Mouse (Mus musculus): Measurements from ENCODE around the gene Hlf. TPM values are rescaled to one million over a fixed set of nuclear protein-coding genes. Genes with fewer than 3 reads are reported as not detected.

Hlf gene
- polyA plus RNA-seq, 1 experiment from 2014 or later = 3.3 TPM

- H3K36me3 ChIP-seq (replicated peaks) = no peaks in the 10 kb centered on the region
- H3K27me3 ChIP-seq = peaks cover 26% of the 10 kb centered on the region; the same call in 1 of the 2 replicates
- peak overlapping the region; percentile 83 for H3K27ac ChIP-seq
- no peak overlapping the region for H3K4me3 ChIP-seq (replicated peaks)
- peak overlapping the region; percentile 46 for H3K4me2 ChIP-seq
- WGBS = 35% methylated on average over 7 of the region's 7 CpGs
- H3K9ac ChIP-seq = no peak overlapping the region
- no peak for ATAC-seq (ENCODE audit: low FRiP score)
- H3K9me3 ChIP-seq = no peaks in the 10 kb centered on the region
- H3K4me1 ChIP-seq = peaks cover 36% of the 10 kb centered on the region
These were observed 21.6 kb downstream of the Hlf start for GRCm38 (mm10) chr11:90369115-90369514.

- no peaks in the 10 kb centered on the region for H3K36me3 ChIP-seq (replicated peaks)
- H3K4me1 ChIP-seq = peaks cover 39% of the 10 kb centered on the region
- WGBS = 69% methylated on average over 14 of the region's 14 CpGs
- no peak overlapping the region for H3K4me3 ChIP-seq (replicated peaks)
- peaks cover 26% of the 10 kb centered on the region; the same call in 1 of the 2 replicates for H3K27me3 ChIP-seq
- H3K4me2 ChIP-seq = no peak overlapping the region
- no peak for ATAC-seq (ENCODE audit: low FRiP score)
- H3K9ac ChIP-seq = no peak overlapping the region
- H3K9me3 ChIP-seq = no peaks in the 10 kb centered on the region
- no peak overlapping the region for H3K27ac ChIP-seq
These were observed 22.5 kb downstream of the Hlf start for GRCm38 (mm10) chr11:90367894-90368860.

- peaks cover 19% of the 10 kb centered on the region for H3K4me1 ChIP-seq
- H3K9me3 ChIP-seq = no peaks in the 10 kb centered on the region
- 79% methylated on average over 7 of the region's 7 CpGs for WGBS
- ATAC-seq (ENCODE audit: low FRiP score) = no peak
- H3K4me3 ChIP-seq (replicated peaks) = no peak overlapping the region
- H3K27ac ChIP-seq = no peak overlapping the region
- no peak overlapping the region for H3K4me2 ChIP-seq
- H3K36me3 ChIP-seq (replicated peaks) = no peaks in the 10 kb centered on the region
- no peak overlapping the region for H3K9ac ChIP-seq
- 0 out of 2 replicates have a peak, but pooled peaks cover 18% of the 10 kb centered on the region for H3K27me3 ChIP-seq
These were observed 25.8 kb downstream of the Hlf start for GRCm38 (mm10) chr11:90364865-90365264.

GRCm38 (mm10) chr11:90363821-90364497 lies 26.7 kb downstream of the Hlf start:
- Histone ChIP-seq H3K9me3 (no peaks in the 10 kb centered on the region), H3K27ac (no peak overlapping the region), H3K9ac (no peak overlapping the region), H3K27me3 (0 out of 2 replicates have a peak, but pooled peaks cover 18% of the 10 kb centered on the region), H3K4me3 (replicated peaks) (no peak overlapping the region), H3K4me1 (peaks cover 10% of the 10 kb centered on the region), H3K4me2 (no peak overlapping the region), H3K36me3 (replicated peaks) (no peaks in the 10 kb centered on the region)
- WGBS = 88% methylated on average over 10 of the region's 10 CpGs
- ATAC-seq (ENCODE audit: low FRiP score) = no peak

DNA sequence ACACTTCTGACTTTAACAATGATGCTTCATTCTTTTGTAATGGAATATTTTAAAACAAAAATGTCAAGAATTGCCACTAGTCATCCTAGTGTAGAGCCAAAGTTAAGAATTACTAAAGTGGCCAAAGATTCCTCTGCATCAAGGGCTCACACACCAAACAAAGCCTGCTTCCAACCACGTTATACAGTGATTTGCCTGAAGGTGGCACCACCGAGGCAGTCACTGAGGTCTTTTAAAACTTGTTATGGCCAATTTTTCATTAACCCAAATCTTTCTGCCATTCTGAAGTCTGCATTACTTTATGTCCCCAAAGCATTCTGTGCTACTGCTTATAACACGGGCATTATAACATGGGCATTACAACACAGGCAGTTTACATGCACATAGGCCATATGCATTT lies 27.3 kb downstream of the Hlf start:
- H3K9me3 ChIP-seq = no peaks in the 10 kb centered on the region
- no peak overlapping the region for H3K9ac ChIP-seq
- peaks cover 4% of the 10 kb centered on the region for H3K4me1 ChIP-seq
- ATAC-seq (ENCODE audit: low FRiP score) = no peak
- H3K27ac ChIP-seq = no peak overlapping the region
- no peak overlapping the region for H3K4me3 ChIP-seq (replicated peaks)
- 42% methylated on average over 3 of the region's 3 CpGs for WGBS
- H3K36me3 ChIP-seq (replicated peaks) = no peaks in the 10 kb centered on the region
- H3K27me3 ChIP-seq = 0 out of 2 replicates have a peak, but pooled peaks cover 16% of the 10 kb centered on the region
- no peak overlapping the region for H3K4me2 ChIP-seq

DNA sequence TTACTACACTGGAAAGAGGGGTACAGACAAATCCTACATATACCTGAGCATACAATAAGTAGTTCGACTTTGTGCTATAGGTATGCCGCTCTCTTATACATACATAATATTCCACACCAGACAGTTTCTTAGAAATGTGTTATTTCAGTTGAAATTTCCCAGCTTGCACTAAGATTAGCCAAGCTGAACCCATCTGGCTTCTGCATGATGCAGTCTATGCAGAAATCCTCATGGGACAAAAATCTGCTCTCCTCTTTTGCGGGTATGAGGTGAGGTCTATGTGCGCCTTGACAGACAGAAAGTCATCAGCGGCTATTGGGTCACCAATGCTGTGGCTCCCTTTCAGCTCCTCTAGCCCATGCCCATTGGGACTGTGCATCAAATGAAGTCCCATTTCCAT lies 30.2 kb downstream of the Hlf start:
- 0 out of 2 replicates have a peak, but pooled peaks cover 8% of the 10 kb centered on the region for H3K27me3 ChIP-seq
- no peak overlapping the region for H3K4me3 ChIP-seq (replicated peaks)
- H3K27ac ChIP-seq = no peak overlapping the region
- no peak overlapping the region for H3K4me2 ChIP-seq
- H3K4me1 ChIP-seq = peaks cover 12% of the 10 kb centered on the region
- no peak for ATAC-seq (ENCODE audit: low FRiP score)
- WGBS = 96% methylated on average over 5 of the region's 5 CpGs
- H3K9me3 ChIP-seq = no peaks in the 10 kb centered on the region
- H3K36me3 ChIP-seq (replicated peaks) = no peaks in the 10 kb centered on the region
- no peak overlapping the region for H3K9ac ChIP-seq

GRCm38 (mm10) chr11:90358063-90358462 lies 32.6 kb downstream of the Hlf start:
- H3K36me3 ChIP-seq (replicated peaks) = no peaks in the 10 kb centered on the region
- no peak overlapping the region for H3K9ac ChIP-seq
- peaks cover 12% of the 10 kb centered on the region for H3K4me1 ChIP-seq
- ATAC-seq (ENCODE audit: low FRiP score) = no peak
- 87% methylated on average over 8 of the region's 8 CpGs for WGBS
- H3K27me3 ChIP-seq = peaks cover 3% of the 10 kb centered on the region; the same call in 1 of the 2 replicates
- H3K27ac ChIP-seq = no peak overlapping the region
- no peak overlapping the region for H3K4me2 ChIP-seq
- H3K9me3 ChIP-seq = no peaks in the 10 kb centered on the region
- no peak overlapping the region for H3K4me3 ChIP-seq (replicated peaks)

DNA sequence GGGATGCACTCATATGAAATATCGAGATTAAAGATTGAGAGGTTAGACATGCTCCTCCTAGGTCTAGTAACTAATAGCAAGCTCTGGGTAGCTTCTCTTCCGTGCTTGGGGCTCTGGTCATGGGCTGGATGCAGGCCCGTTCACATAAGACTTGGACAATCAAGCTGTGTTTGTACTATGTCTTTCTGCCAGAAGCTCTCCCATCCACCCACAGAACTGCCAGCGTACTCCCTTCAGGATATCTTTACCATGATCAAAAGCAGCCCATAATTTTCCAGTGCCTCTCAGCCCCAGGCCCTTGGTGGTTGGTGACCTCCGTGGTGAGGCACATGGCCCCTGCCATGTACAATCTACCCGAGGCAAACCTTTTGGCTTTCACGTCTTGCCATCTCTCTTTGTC lies 33.3 kb downstream of the Hlf start:
- 88% methylated on average over 7 of the region's 7 CpGs for WGBS
- Histone ChIP-seq H3K36me3 (replicated peaks) (no peaks in the 10 kb centered on the region), H3K9ac (no peak overlapping the region), H3K27ac (no peak overlapping the region), H3K4me1 (peaks cover 12% of the 10 kb centered on the region), H3K27me3 (no peaks in the 10 kb centered on the region; the same call in 1 of the 2 replicates), H3K4me2 (no peak overlapping the region), H3K4me3 (replicated peaks) (no peak overlapping the region), H3K9me3 (no peaks in the 10 kb centered on the region)
- no peak for ATAC-seq (ENCODE audit: low FRiP score)

- Histone ChIP-seq H3K27me3 (no peaks in the 10 kb centered on the region; the same call in 1 of the 2 replicates), H3K9ac (no peak overlapping the region), H3K9me3 (no peaks in the 10 kb centered on the region), H3K4me2 (no peak overlapping the region), H3K27ac (no peak overlapping the region), H3K36me3 (replicated peaks) (no peaks in the 10 kb centered on the region), H3K4me3 (replicated peaks) (no peak overlapping the region), H3K4me1 (peaks cover 12% of the 10 kb centered on the region)
- no peak for ATAC-seq (ENCODE audit: low FRiP score)
- WGBS = 45% methylated on average over 9 of the region's 9 CpGs
These were observed 34.0 kb downstream of the Hlf start for GRCm38 (mm10) chr11:90356495-90357304.

GRCm38 (mm10) chr11:90356036-90356435 lies 34.7 kb downstream of the Hlf start:
- WGBS = 20% methylated on average over 3 of the region's 3 CpGs
- Histone ChIP-seq H3K4me1 (peaks cover 12% of the 10 kb centered on the region), H3K4me3 (replicated peaks) (no peak overlapping the region), H3K9me3 (no peaks in the 10 kb centered on the region), H3K27me3 (no peaks in the 10 kb centered on the region; the same call in 1 of the 2 replicates), H3K4me2 (no peak overlapping the region), H3K36me3 (replicated peaks) (no peaks in the 10 kb centered on the region), H3K9ac (no peak overlapping the region), H3K27ac (no peak overlapping the region)
- ATAC-seq (ENCODE audit: low FRiP score) = no peak

DNA sequence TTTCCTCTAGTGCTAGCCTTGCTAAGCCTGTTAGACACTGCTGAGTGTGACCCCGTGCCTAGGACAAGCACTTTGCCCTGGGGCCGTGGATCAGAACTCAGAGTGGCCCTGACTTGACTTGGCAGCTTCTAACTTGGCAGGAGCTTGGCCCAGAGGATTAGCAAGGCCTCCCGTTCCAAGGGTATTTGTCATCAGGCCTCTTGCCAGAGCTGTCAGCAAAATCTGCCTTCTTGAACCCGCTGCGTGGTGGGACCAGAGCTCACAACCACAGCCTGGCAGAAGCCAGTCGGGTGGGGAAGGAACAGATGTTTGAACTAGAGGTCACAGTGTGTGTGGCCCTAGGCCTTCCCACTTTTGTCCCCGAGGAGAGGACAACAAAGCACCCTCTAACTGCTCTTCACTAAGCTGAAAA lies 35.4 kb downstream of the Hlf start:
- Histone ChIP-seq H3K9me3 (no peaks in the 10 kb centered on the region), H3K27ac (no peak overlapping the region), H3K27me3 (no peaks in the 10 kb centered on the region; the same call in 1 of the 2 replicates), H3K4me2 (no peak overlapping the region), H3K4me1 (peaks cover 12% of the 10 kb centered on the region), H3K4me3 (replicated peaks) (no peak overlapping the region), H3K36me3 (replicated peaks) (no peaks in the 10 kb centered on the region), H3K9ac (no peak overlapping the region)
- no peak for ATAC-seq (ENCODE audit: low FRiP score)
- 63% methylated on average over 7 of the region's 7 CpGs for WGBS

DNA sequence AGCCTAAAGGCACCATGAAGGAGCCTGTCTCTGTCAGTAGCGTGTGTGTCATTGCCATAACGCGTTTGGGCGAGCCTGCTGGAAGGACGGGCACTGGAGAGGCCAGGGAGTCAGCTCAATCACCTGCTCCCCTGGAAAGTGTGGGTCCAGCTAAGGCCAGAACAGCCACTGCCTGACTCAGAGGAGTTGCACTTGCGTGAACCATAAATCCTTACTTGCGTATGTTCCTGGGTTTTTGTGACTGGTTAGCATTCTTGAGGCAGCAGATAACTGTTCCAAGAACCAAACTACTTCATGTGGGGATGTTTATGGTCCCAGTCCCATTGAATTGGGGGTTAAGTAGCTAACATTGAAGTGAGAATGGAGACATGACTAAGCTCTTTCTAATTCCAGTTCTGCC lies 38.0 kb downstream of the Hlf start:
- no peak overlapping the region for H3K27ac ChIP-seq
- no peak overlapping the region for H3K4me3 ChIP-seq (replicated peaks)
- no peak overlapping the region for H3K4me2 ChIP-seq
- WGBS = 95% methylated on average over 7 of the region's 7 CpGs
- H3K27me3 ChIP-seq = no peaks in the 10 kb centered on the region; the same call in 1 of the 2 replicates
- H3K9ac ChIP-seq = no peak overlapping the region
- peaks cover 18% of the 10 kb centered on the region for H3K4me1 ChIP-seq
- no peaks in the 10 kb centered on the region for H3K9me3 ChIP-seq
- ATAC-seq (ENCODE audit: low FRiP score) = no peak
- no peaks in the 10 kb centered on the region for H3K36me3 ChIP-seq (replicated peaks)
